Mouse (Mus musculus): ENCODE measurements around the gene Slc5a4b.

The Slc5a4b gene

GRCm38 (mm10) chr10:76035277-76035676 is 75.5 kb downstream of the Slc5a4b start:
- no peak for DNase-seq

- no peak for DNase-seq
Observed at GRCm38 (mm10) chr10:76034001-76034600, 76.7 kb downstream of the Slc5a4b start.

GRCm38 (mm10) chr10:76033119-76033455 is 77.7 kb downstream of the Slc5a4b start:
- no peak for DNase-seq

- DNase-seq = peak; percentile 97 to 98
Observed at GRCm38 (mm10) chr10:76032402-76033118, 78.2 kb downstream of the Slc5a4b start, which contains the start of gene Zfp280b. TSS of gene Zfp280b (plus strand) at chr10:76032650.

- peak; percentile 71 to 78 for DNase-seq
Observed at GRCm38 (mm10) chr10:76031511-76032401, 79.0 kb downstream of the Slc5a4b start.

GRCm38 (mm10) chr10:76030496-76030895 is 80.3 kb downstream of the Slc5a4b start:
- DNase-seq = no peak

- no peak for DNase-seq
Observed at GRCm38 (mm10) chr10:76029276-76029675, 81.5 kb downstream of the Slc5a4b start.

- DNase-seq = no peak
Observed at GRCm38 (mm10) chr10:76028396-76028795, 82.4 kb downstream of the Slc5a4b start.

GRCm38 (mm10) chr10:76028016-76028366 is 82.8 kb downstream of the Slc5a4b start:
- DNase-seq = no peak

GRCm38 (mm10) chr10:76027127-76028015 is 83.4 kb downstream of the Slc5a4b start:
- no peak for DNase-seq

GRCm38 (mm10) chr10:76025470-76026190 is 85.1 kb downstream of the Slc5a4b start:
- no peak for DNase-seq

GRCm38 (mm10) chr10:76023921-76024320 is 86.8 kb downstream of the Slc5a4b start:
- DNase-seq = no peak

- no peak for DNase-seq
Observed at GRCm38 (mm10) chr10:76021728-76022127, 89.0 kb downstream of the Slc5a4b start.

- DNase-seq = no peak
Observed at GRCm38 (mm10) chr10:76016886-76017285, 93.9 kb downstream of the Slc5a4b start.

GRCm38 (mm10) chr10:76012922-76013321 is 97.8 kb downstream of the Slc5a4b start:
- DNase-seq = no peak

GRCm38 (mm10) chr10:76009812-76010211 is 100.9 kb downstream of the Slc5a4b start:
- DNase-seq = no peak
